Mouse (Mus musculus): ENCODE results near the gene Osbp2. TPM values are rescaled to one million over a fixed set of nuclear protein-coding genes. Genes with fewer than 3 reads are reported as not detected.
A peak's percentile ranks its signal among the peaks of the same experiment; 100 is the strongest.

Osbp2 gene
- polyA plus RNA-seq, 1 experiment from 2014 or later, result 0.93 TPM

- WGBS, result 54% methylated on average over 1 of the region's 1 CpGs
- Histone ChIP-seq H3K4me3 (ENCODE audit: low read depth, low read length) (no peak overlapping the region), H3K36me3 (ENCODE audit: control insufficient read depth, insufficient read depth, low read length) (no peaks in the 10 kb centered on the region), H3K27ac (replicated peaks; ENCODE audit: low read depth, low read length) (no peak overlapping the region), H3K9me3 (ENCODE audit: control insufficient read depth, low read length) (no peaks in the 10 kb centered on the region), H3K4me2 (ENCODE audit: low read depth, low read length) (no peak overlapping the region), H3K9ac (ENCODE audit: low read depth, low read length) (no peak overlapping the region), H3K4me1 (ENCODE audit: control insufficient read depth, insufficient read depth, low read length) (no peaks in the 10 kb centered on the region), H3K27me3 (replicated peaks; ENCODE audit: control insufficient read depth, insufficient read depth, low read length) (no peaks in the 10 kb centered on the region)
- no peak for DNase-seq (ENCODE audit: low spot score)
- no peak for ATAC-seq (ENCODE audit: low read depth)
These were observed 61.6 kb downstream of the Osbp2 start for GRCm38 (mm10) chr11:3802057-3802456.

- no peak overlapping the region for H3K27ac ChIP-seq (replicated peaks; ENCODE audit: low read depth, low read length)
- no peaks in the 10 kb centered on the region for H3K27me3 ChIP-seq (replicated peaks; ENCODE audit: control insufficient read depth, insufficient read depth, low read length)
- H3K4me3 ChIP-seq (ENCODE audit: low read depth, low read length), result no peak overlapping the region
- H3K9ac ChIP-seq (ENCODE audit: low read depth, low read length), result no peak overlapping the region
- H3K4me1 ChIP-seq (ENCODE audit: control insufficient read depth, insufficient read depth, low read length), result no peaks in the 10 kb centered on the region
- ATAC-seq (ENCODE audit: low read depth), result no peak
- H3K9me3 ChIP-seq (ENCODE audit: control insufficient read depth, low read length), result no peaks in the 10 kb centered on the region
- whole genome bisulfite sequencing, result 83% methylated on average over 6 of the region's 6 CpGs
- no peak for DNase-seq (ENCODE audit: low spot score)
- H3K36me3 ChIP-seq (ENCODE audit: control insufficient read depth, insufficient read depth, low read length), result no peaks in the 10 kb centered on the region
- no peak overlapping the region for H3K4me2 ChIP-seq (ENCODE audit: low read depth, low read length)
These were observed 66.0 kb downstream of the Osbp2 start for GRCm38 (mm10) chr11:3797631-3798215.

- Histone ChIP-seq H3K27me3 (replicated peaks; ENCODE audit: control insufficient read depth, insufficient read depth, low read length) (no peaks in the 10 kb centered on the region), H3K9me3 (ENCODE audit: control insufficient read depth, low read length) (no peaks in the 10 kb centered on the region), H3K27ac (replicated peaks; ENCODE audit: low read depth, low read length) (no peak overlapping the region), H3K4me2 (ENCODE audit: low read depth, low read length) (no peak overlapping the region), H3K9ac (ENCODE audit: low read depth, low read length) (no peak overlapping the region), H3K36me3 (ENCODE audit: control insufficient read depth, insufficient read depth, low read length) (no peaks in the 10 kb centered on the region), H3K4me1 (ENCODE audit: control insufficient read depth, insufficient read depth, low read length) (no peaks in the 10 kb centered on the region), H3K4me3 (ENCODE audit: low read depth, low read length) (no peak overlapping the region)
- DNase-seq (ENCODE audit: low spot score), result no peak
- ATAC-seq (ENCODE audit: low read depth), result no peak
These were observed 73.0 kb downstream of the Osbp2 start for GRCm38 (mm10) chr11:3790736-3791135.

GRCm38 (mm10) chr11:3789919-3790318 lies 73.8 kb downstream of the Osbp2 start:
- H3K4me3 ChIP-seq (ENCODE audit: low read depth, low read length), result no peak overlapping the region
- H3K27ac ChIP-seq (replicated peaks; ENCODE audit: low read depth, low read length), result no peak overlapping the region
- H3K4me2 ChIP-seq (ENCODE audit: low read depth, low read length), result no peak overlapping the region
- H3K9me3 ChIP-seq (ENCODE audit: control insufficient read depth, low read length), result no peaks in the 10 kb centered on the region
- no peak overlapping the region for H3K9ac ChIP-seq (ENCODE audit: low read depth, low read length)
- WGBS, result 84% methylated on average over 3 of the region's 3 CpGs
- DNase-seq (ENCODE audit: low spot score) (no peak), ATAC-seq (ENCODE audit: low read depth) (no peak)
- no peaks in the 10 kb centered on the region for H3K4me1 ChIP-seq (ENCODE audit: control insufficient read depth, insufficient read depth, low read length)
- H3K36me3 ChIP-seq (ENCODE audit: control insufficient read depth, insufficient read depth, low read length), result no peaks in the 10 kb centered on the region
- no peaks in the 10 kb centered on the region for H3K27me3 ChIP-seq (replicated peaks; ENCODE audit: control insufficient read depth, insufficient read depth, low read length)

GRCm38 (mm10) chr11:3786564-3786963 lies 77.1 kb downstream of the Osbp2 start:
- Histone ChIP-seq H3K27me3 (replicated peaks; ENCODE audit: control insufficient read depth, insufficient read depth, low read length) (no peaks in the 10 kb centered on the region), H3K4me2 (ENCODE audit: low read depth, low read length) (no peak overlapping the region), H3K27ac (replicated peaks; ENCODE audit: low read depth, low read length) (no peak overlapping the region), H3K36me3 (ENCODE audit: control insufficient read depth, insufficient read depth, low read length) (no peaks in the 10 kb centered on the region), H3K9me3 (ENCODE audit: control insufficient read depth, low read length) (no peaks in the 10 kb centered on the region), H3K4me3 (ENCODE audit: low read depth, low read length) (no peak overlapping the region), H3K4me1 (ENCODE audit: control insufficient read depth, insufficient read depth, low read length) (no peaks in the 10 kb centered on the region), H3K9ac (ENCODE audit: low read depth, low read length) (no peak overlapping the region)
- 32% methylated on average over 6 of the region's 6 CpGs for WGBS
- ATAC-seq (ENCODE audit: low read depth) (peak; percentile 53; the same call in 1 of the 2 replicates), DNase-seq (ENCODE audit: low spot score) (peak; percentile 88)

GRCm38 (mm10) chr11:3775263-3775644 lies 88.4 kb downstream of the Osbp2 start:
- Histone ChIP-seq H3K4me3 (ENCODE audit: low read depth, low read length) (no peak overlapping the region), H3K9me3 (ENCODE audit: control insufficient read depth, low read length) (no peaks in the 10 kb centered on the region), H3K27me3 (replicated peaks; ENCODE audit: control insufficient read depth, insufficient read depth, low read length) (peaks cover 41% of the 10 kb centered on the region), H3K4me2 (ENCODE audit: low read depth, low read length) (no peak overlapping the region), H3K36me3 (ENCODE audit: control insufficient read depth, insufficient read depth, low read length) (no peaks in the 10 kb centered on the region), H3K9ac (ENCODE audit: low read depth, low read length) (no peak overlapping the region), H3K4me1 (ENCODE audit: control insufficient read depth, insufficient read depth, low read length) (0 out of 2 replicates have a peak, but pooled peaks cover 3% of the 10 kb centered on the region), H3K27ac (replicated peaks; ENCODE audit: low read depth, low read length) (no peak overlapping the region)
- ATAC-seq (ENCODE audit: low read depth), result no peak
- DNase-seq (ENCODE audit: low spot score), result no peak
- 47% methylated on average over 4 of the region's 4 CpGs for WGBS

GRCm38 (mm10) chr11:3774463-3775262 lies 89.0 kb downstream of the Osbp2 start:
- 0 out of 2 replicates have a peak, but pooled peaks cover 3% of the 10 kb centered on the region for H3K4me1 ChIP-seq (ENCODE audit: control insufficient read depth, insufficient read depth, low read length)
- H3K9ac ChIP-seq (ENCODE audit: low read depth, low read length), result peak overlapping the region; percentile 34; the same call in 1 of the 2 replicates
- no peaks in the 10 kb centered on the region for H3K36me3 ChIP-seq (ENCODE audit: control insufficient read depth, insufficient read depth, low read length)
- H3K27me3 ChIP-seq (replicated peaks; ENCODE audit: control insufficient read depth, insufficient read depth, low read length), result peaks cover 41% of the 10 kb centered on the region
- no peaks in the 10 kb centered on the region for H3K9me3 ChIP-seq (ENCODE audit: control insufficient read depth, low read length)
- H3K27ac ChIP-seq (replicated peaks; ENCODE audit: low read depth, low read length), result no peak overlapping the region
- H3K4me2 ChIP-seq (ENCODE audit: low read depth, low read length), result peak overlapping the region; percentile 51
- DNase-seq (ENCODE audit: low spot score) (no peak), ATAC-seq (ENCODE audit: low read depth) (peak; percentile 75; the same call in 1 of the 2 replicates)
- peak overlapping the region; percentile 34 for H3K4me3 ChIP-seq (ENCODE audit: low read depth, low read length)
- WGBS, result 3% methylated on average over 25 of the region's 56 CpGs

GRCm38 (mm10) chr11:3773782-3774462 lies 89.8 kb downstream of the Osbp2 start:
- H3K27me3 ChIP-seq (replicated peaks; ENCODE audit: control insufficient read depth, insufficient read depth, low read length), result peaks cover 41% of the 10 kb centered on the region
- H3K36me3 ChIP-seq (ENCODE audit: control insufficient read depth, insufficient read depth, low read length), result no peaks in the 10 kb centered on the region
- 0 out of 2 replicates have a peak, but pooled peaks cover 3% of the 10 kb centered on the region for H3K4me1 ChIP-seq (ENCODE audit: control insufficient read depth, insufficient read depth, low read length)
- peak overlapping the region; percentile 34 for H3K4me3 ChIP-seq (ENCODE audit: low read depth, low read length)
- H3K9ac ChIP-seq (ENCODE audit: low read depth, low read length), result peak overlapping the region; percentile 34; the same call in 1 of the 2 replicates
- no peak for ATAC-seq (ENCODE audit: low read depth)
- H3K27ac ChIP-seq (replicated peaks; ENCODE audit: low read depth, low read length), result no peak overlapping the region
- DNase-seq (ENCODE audit: low spot score), result no peak
- H3K4me2 ChIP-seq (ENCODE audit: low read depth, low read length), result peak overlapping the region; percentile 51
- H3K9me3 ChIP-seq (ENCODE audit: control insufficient read depth, low read length), result no peaks in the 10 kb centered on the region
- WGBS, result 40% methylated on average over 6 of the region's 6 CpGs
